11 mouse cellular contexts compared by ENCODE assay signal in genomic region chr10:130263203-130263602, GRCm38 (mm10). TPM values are rescaled to one million over a fixed set of nuclear protein-coding genes. Genes with fewer than 3 reads are reported as not detected.
A peak's percentile ranks its signal among the peaks of the same experiment; 100 is the strongest.
DNase-seq lines count a peak whose midpoint lies in the region; ATAC-seq lines count a peak whose summit lies in the region.
"Had no signal": no experiment of that assay in that cellular context is flagged by ENCODE, and none has a peak within 500 bp of the region (broad histone marks: within the 10 kb centered on the region; RNA-seq: fewer than 3 reads in every experiment).

No protein-coding gene starts in this region.

- no peak for DNase-seq in frontal cortex, postnatal 14 days (ENCODE audit: low spot score in 2 of 2)
- peak; percentile 81 to 83 for DNase-seq in cerebellum, postnatal 25 days
- DNase-seq in layer of hippocampus, postnatal 14 days (ENCODE audit: low spot score in 2 of 2): peak; percentile 51 to 80
- peak; percentile 49 for DNase-seq in retina, postnatal 7 days (ENCODE audit: low read depth, low spot score)
- no peak for DNase-seq in c-Kit-positive CD71-positive TER-119-positive erythroid progenitor cells, embryonic 14.5 days (ENCODE audit: low spot score)
- DNase-seq in spleen, postnatal 10 days (ENCODE audit: low spot score in 2 of 2): no peak
- DNase-seq in ovary, postnatal 10 days (ENCODE audit: low spot score): no peak
- DNase-seq: B cell, adult 2 months; kidney, adult 11 months had no signal

- ATAC-seq in frontal cortex, adult (ENCODE audit: low TSS enrichment): peak; percentile 96

RNA-seq across cellular contexts. Expression of gene Neurod4, which starts 16.8 kb away (rescaled TPM):
- under 1 TPM; 0.19 to 0.30 TPM for total RNA-seq in layer of hippocampus, postnatal 14 days (2021)
- total RNA-seq: monocyte, adult 5-6 weeks had no signal

RNA-seq across cellular contexts. Expression of gene Olfr827, which starts 49.0 kb away (rescaled TPM):
- total RNA-seq in layer of hippocampus, postnatal 14 days (2021): not detected
- total RNA-seq: monocyte, adult 5-6 weeks had no signal

RNA-seq across cellular contexts. Expression of gene Tespa1, which starts 59.5 kb away (rescaled TPM):
- 1 to 10 TPM; 1.3 to 1.6 TPM for total RNA-seq in layer of hippocampus, postnatal 14 days (2021)

Comparison
In these comparisons a context has a peak if more than half of its experiments do, and no peak if none do; other contexts are left out.
1. DNase-seq: peak in cerebellum, postnatal 25 days (2 of 2), layer of hippocampus, postnatal 14 days (2 of 2) and retina, postnatal 7 days (single experiment); none in frontal cortex, postnatal 14 days (0 of 2), c-Kit-positive CD71-positive TER-119-positive erythroid progenitor cells, embryonic 14.5 days (single experiment), spleen, postnatal 10 days (0 of 2) and ovary, postnatal 10 days (single experiment).